Mouse (Mus musculus): Measurements from ENCODE around the gene Dnajc22. TPM values are rescaled to one million over a fixed set of nuclear protein-coding genes. Genes with fewer than 3 reads are reported as not detected.
"Not testable (repeated sequence)": the region's sequence is repeated elsewhere in the genome, so short reads cannot be mapped to it uniquely, and the experiment has no call there.

The Dnajc22 gene
- polyA plus RNA-seq, 1 experiment from 2014 or later: 0.47 TPM

- no peaks in the 10 kb centered on the region for H3K36me3 ChIP-seq
- H3K4me1 ChIP-seq: peaks cover 16% of the 10 kb centered on the region
- H3K4me2 ChIP-seq: peak overlapping the region; percentile 83
- H3K27me3 ChIP-seq (replicated peaks): 0 out of 2 replicates have a peak, but pooled peaks cover 1% of the 10 kb centered on the region
- H3K27ac ChIP-seq (replicated peaks): peak overlapping the region; percentile 93
- peak overlapping the region; percentile 51 for H3K4me3 ChIP-seq (replicated peaks)
- peak; percentile 98 for ATAC-seq (ENCODE audit: low FRiP score)
- no peaks in the 10 kb centered on the region for H3K9me3 ChIP-seq (replicated peaks)
- WGBS: under 1% methylated on average over 44 of the region's 44 CpGs
- H3K9ac ChIP-seq (replicated peaks): peak overlapping the region; percentile 71
Measured at GRCm38 (mm10) chr15:99074600-99075333, 18.2 kb upstream of the Dnajc22 start.

GRCm38 (mm10) chr15:99076011-99076410 lies 17.0 kb upstream of the Dnajc22 start:
- H3K27me3 ChIP-seq (replicated peaks); H3K27ac ChIP-seq (replicated peaks); H3K4me3 ChIP-seq (replicated peaks); H3K4me2 ChIP-seq; H3K36me3 ChIP-seq; ATAC-seq (ENCODE audit: low FRiP score); H3K9me3 ChIP-seq (replicated peaks); H3K9ac ChIP-seq (replicated peaks): not testable (repeated sequence)
- WGBS: 98% methylated on average over 3 of the region's 3 CpGs
- H3K4me1 ChIP-seq: peaks cover 16% of the 10 kb centered on the region

- ATAC-seq (ENCODE audit: low FRiP score): no peak
- no peak overlapping the region for H3K4me3 ChIP-seq (replicated peaks)
- 82% methylated on average over 14 of the region's 15 CpGs for WGBS
Measured at GRCm38 (mm10) chr15:99078181-99078910, 14.6 kb upstream of the Dnajc22 start.

GRCm38 (mm10) chr15:99079804-99080203 lies 13.2 kb upstream of the Dnajc22 start:
- no peak overlapping the region for H3K9ac ChIP-seq (replicated peaks)
- 90% methylated on average over 3 of the region's 3 CpGs for WGBS
- no peak overlapping the region for H3K4me3 ChIP-seq (replicated peaks)
- no peak for ATAC-seq (ENCODE audit: low FRiP score)
- no peak overlapping the region for H3K27ac ChIP-seq (replicated peaks)
- no peaks in the 10 kb centered on the region for H3K36me3 ChIP-seq
- peaks cover 12% of the 10 kb centered on the region for H3K4me1 ChIP-seq
- peaks cover 14% of the 10 kb centered on the region for H3K27me3 ChIP-seq (replicated peaks)
- H3K9me3 ChIP-seq (replicated peaks): no peaks in the 10 kb centered on the region
- no peak overlapping the region for H3K4me2 ChIP-seq

More at GRCm38 (mm10) chr15:99078181-99078910, 14.6 kb upstream of the Dnajc22 start:
- Histone ChIP-seq H3K27ac (replicated peaks) (no peak overlapping the region), H3K9me3 (replicated peaks) (no peaks in the 10 kb centered on the region), H3K36me3 (no peaks in the 10 kb centered on the region), H3K4me1 (peaks cover 16% of the 10 kb centered on the region), H3K9ac (replicated peaks) (no peak overlapping the region), H3K4me2 (no peak overlapping the region), H3K27me3 (replicated peaks) (peaks cover under 1% of the 10 kb centered on the region; the same call in 1 of the 2 replicates)

- Histone ChIP-seq H3K4me2 (no peak overlapping the region), H3K4me3 (replicated peaks) (no peak overlapping the region), H3K27ac (replicated peaks) (no peak overlapping the region), H3K4me1 (0 out of 2 replicates have a peak, but pooled peaks cover 2% of the 10 kb centered on the region), H3K9ac (replicated peaks) (no peak overlapping the region), H3K9me3 (replicated peaks) (no peaks in the 10 kb centered on the region), H3K27me3 (replicated peaks) (peaks cover 39% of the 10 kb centered on the region), H3K36me3 (no peaks in the 10 kb centered on the region)
- WGBS: 95% methylated on average over 12 of the region's 12 CpGs
- no peak for ATAC-seq (ENCODE audit: low FRiP score)
Measured at GRCm38 (mm10) chr15:99082322-99082721, 10.6 kb upstream of the Dnajc22 start.

GRCm38 (mm10) chr15:99082840-99083239 lies 10.1 kb upstream of the Dnajc22 start:
- H3K4me3 ChIP-seq (replicated peaks): no peak overlapping the region
- H3K36me3 ChIP-seq: no peaks in the 10 kb centered on the region
- 90% methylated on average over 16 of the region's 16 CpGs for WGBS
- H3K9ac ChIP-seq (replicated peaks): no peak overlapping the region
- ATAC-seq (ENCODE audit: low FRiP score): no peak
- H3K27ac ChIP-seq (replicated peaks): no peak overlapping the region
- H3K9me3 ChIP-seq (replicated peaks): no peaks in the 10 kb centered on the region
- 0 out of 2 replicates have a peak, but pooled peaks cover 2% of the 10 kb centered on the region for H3K4me1 ChIP-seq
- peaks cover 44% of the 10 kb centered on the region for H3K27me3 ChIP-seq (replicated peaks)
- H3K4me2 ChIP-seq: no peak overlapping the region

GRCm38 (mm10) chr15:99083258-99083657 lies 9.7 kb upstream of the Dnajc22 start:
- no peaks in the 10 kb centered on the region for H3K9me3 ChIP-seq (replicated peaks)
- H3K4me2 ChIP-seq: no peak overlapping the region
- no peak overlapping the region for H3K4me3 ChIP-seq (replicated peaks)
- no peak overlapping the region for H3K27ac ChIP-seq (replicated peaks)
- WGBS: 66% methylated on average over 9 of the region's 9 CpGs
- H3K36me3 ChIP-seq: no peaks in the 10 kb centered on the region
- no peak for ATAC-seq (ENCODE audit: low FRiP score)
- H3K4me1 ChIP-seq: peaks cover 7% of the 10 kb centered on the region
- H3K9ac ChIP-seq (replicated peaks): no peak overlapping the region
- H3K27me3 ChIP-seq (replicated peaks): peaks cover 48% of the 10 kb centered on the region

- Histone ChIP-seq H3K4me2 (no peak overlapping the region), H3K27me3 (replicated peaks) (peaks cover 56% of the 10 kb centered on the region)
Measured at GRCm38 (mm10) chr15:99083867-99084557, 9.0 kb upstream of the Dnajc22 start.

GRCm38 (mm10) chr15:99084618-99085017 lies 8.4 kb upstream of the Dnajc22 start:
- Histone ChIP-seq H3K4me1 (peaks cover 10% of the 10 kb centered on the region), H3K27ac (replicated peaks) (no peak overlapping the region), H3K27me3 (replicated peaks) (peaks cover 62% of the 10 kb centered on the region), H3K4me3 (replicated peaks) (no peak overlapping the region), H3K4me2 (no peak overlapping the region), H3K9ac (replicated peaks) (no peak overlapping the region), H3K36me3 (no peaks in the 10 kb centered on the region), H3K9me3 (replicated peaks) (no peaks in the 10 kb centered on the region)
- WGBS: 14% methylated on average over 19 of the region's 19 CpGs
- ATAC-seq (ENCODE audit: low FRiP score): no peak

More at GRCm38 (mm10) chr15:99083867-99084557, 9.0 kb upstream of the Dnajc22 start:
- no peak overlapping the region for H3K27ac ChIP-seq (replicated peaks)
- no peaks in the 10 kb centered on the region for H3K9me3 ChIP-seq (replicated peaks)
- H3K4me3 ChIP-seq (replicated peaks): no peak overlapping the region
- no peak overlapping the region for H3K9ac ChIP-seq (replicated peaks)
- H3K4me1 ChIP-seq: peaks cover 10% of the 10 kb centered on the region
- no peak for ATAC-seq (ENCODE audit: low FRiP score)
- 19% methylated on average over 11 of the region's 11 CpGs for WGBS
- no peaks in the 10 kb centered on the region for H3K36me3 ChIP-seq

- H3K4me1 ChIP-seq: peaks cover 10% of the 10 kb centered on the region
- no peak overlapping the region for H3K27ac ChIP-seq (replicated peaks)
- no peak for ATAC-seq (ENCODE audit: low FRiP score)
- no peaks in the 10 kb centered on the region for H3K36me3 ChIP-seq
- 76% methylated on average over 4 of the region's 4 CpGs for WGBS
- H3K9me3 ChIP-seq (replicated peaks): no peaks in the 10 kb centered on the region
- peaks cover 71% of the 10 kb centered on the region for H3K27me3 ChIP-seq (replicated peaks)
- H3K4me3 ChIP-seq (replicated peaks): no peak overlapping the region
- H3K4me2 ChIP-seq: no peak overlapping the region
- H3K9ac ChIP-seq (replicated peaks): no peak overlapping the region
Measured at GRCm38 (mm10) chr15:99085997-99086396, 7.0 kb upstream of the Dnajc22 start.

- Histone ChIP-seq H3K4me1 (peaks cover 10% of the 10 kb centered on the region), H3K9ac (replicated peaks) (no peak within 1 kb of the TSS), H3K4me2 (peak within 1 kb of the TSS; percentile 53), H3K27ac (replicated peaks) (no peak within 1 kb of the TSS), H3K27me3 (replicated peaks) (peaks cover 81% of the 10 kb centered on the region), H3K36me3 (no peaks in the 10 kb centered on the region), H3K4me3 (replicated peaks) (peak within 1 kb of the TSS; percentile 30), H3K9me3 (replicated peaks) (no peaks in the 10 kb centered on the region)
- WGBS: 9% methylated on average over 60 of the region's 60 CpGs
- ATAC-seq (ENCODE audit: low FRiP score): 0 out of 2 replicates have a peak, but pooled peaks have one; percentile 7
Measured at GRCm38 (mm10) chr15:99087253-99088075, 5.5 kb upstream of the Dnajc22 start, which contains the start of gene C1ql4. C1ql4 (minus strand) TSS chr15:99087817.

All from neural tube, embryonic 15.5 days (tissue).